Mouse (Mus musculus) CH12.LX (cell line): Measurements from ENCODE around the gene Mrtfb. TPM values are rescaled to one million over a fixed set of nuclear protein-coding genes. Genes with fewer than 3 reads are reported as not detected.

Source experiments
- DNase-seq: peaks from one replicate; pipeline ENCODE4 v3.0.0-alpha.2; 2013; ENCODE audit errors: extremely low read depth
- H3K27ac ChIP-seq: 2 replicates; pipeline ENCODE4 v1.5.1; 2012; ENCODE audit warnings: low read depth, mild to moderate bottlenecking, control low read depth, moderate library complexity; ENCODE audit not compliant: insufficient read depth
- H3K27me3 ChIP-seq: replicated peaks from 2 replicates; pipeline ENCODE3; 2012; ENCODE audit warnings: inconsistent platforms
- H3K36me3 ChIP-seq, 2 experiments: replicated peaks in 1 of 2; 2 replicates each; pipeline versions ENCODE3 to v1.6.1; 2012; ENCODE audit warnings: inconsistent platforms in 1 of 2, low read length in 1 of 2, mild to moderate bottlenecking in 1 of 2, mixed read lengths in 1 of 2, moderate library complexity in 1 of 2; ENCODE audit not compliant: control insufficient read depth in 1 of 2, insufficient read depth in 1 of 2
- H3K4me1 ChIP-seq, 2 experiments: 2 replicates each; pipeline ENCODE4 v1.6.1; 2012; ENCODE audit warnings: inconsistent platforms in 1 of 2, moderate library complexity in 1 of 2; ENCODE audit not compliant: insufficient read depth in 2 of 2, control insufficient read depth in 1 of 2
- H3K4me2 ChIP-seq: 2 replicates; pipeline ENCODE4 v1.6.1; 2012; ENCODE audit warnings: low read depth, mild to moderate bottlenecking, control low read depth; ENCODE audit not compliant: poor library complexity, insufficient read depth, severe bottlenecking
- H3K4me3 ChIP-seq, 3 experiments: fragments of 150-350 bp in 1 of 3; sonication (generic) in 1 of 3; replicated peaks in 1 of 3; 2 replicates each; pipeline versions ENCODE3 to v1.5.1; 2011 to 2012; ENCODE audit warnings: low read depth in 2 of 3, low read length in 2 of 3, mild to moderate bottlenecking in 2 of 3, moderate library complexity in 2 of 3, control low read depth in 1 of 3, improper control_type of control experiment in 1 of 3, inconsistent platforms in 1 of 3, mixed read lengths in 1 of 3; ENCODE audit not compliant: poor library complexity in 1 of 3
- H3K79me2 ChIP-seq: replicated peaks from 2 replicates; pipeline ENCODE4 v1.6.1; 2012; ENCODE audit warnings: mild to moderate bottlenecking, moderate library complexity; ENCODE audit not compliant: control insufficient read depth, poor library complexity, insufficient read depth, severe bottlenecking; ENCODE audit errors: extremely low read depth
- H3K9ac ChIP-seq: 2 replicates; pipeline ENCODE4 v1.6.1; 2012; ENCODE audit warnings: low read depth, mild to moderate bottlenecking, control low read depth, moderate library complexity; ENCODE audit not compliant: insufficient read depth
- H3K9me3 ChIP-seq: replicated peaks from 2 replicates; pipeline ENCODE3; 2012; ENCODE audit warnings: low read length, inconsistent platforms, mixed read lengths
- BHLHE40 ChIP-seq: IDR thresholded peaks from 2 replicates; pipeline ENCODE4 v1.6.1; 2011; ENCODE audit warnings: mild to moderate bottlenecking, low read depth, low read length, improper control_type of control experiment
- CHD1 ChIP-seq: IDR thresholded peaks from 2 replicates; pipeline ENCODE4 v1.6.1; 2012; ENCODE audit warnings: low read depth, low read length, improper control_type of control experiment, inconsistent platforms
- CTCF ChIP-seq, 2 experiments: IDR thresholded peaks in 1 of 2; conservative IDR thresholded peaks in 1 of 2; 2 replicates each; pipeline ENCODE4 v1.5.1; 2011 to 2012; ENCODE audit warnings: low read depth in 2 of 2, low read length in 2 of 2, improper control_type of control experiment in 1 of 2, inconsistent platforms in 1 of 2, mild to moderate bottlenecking in 1 of 2, moderate library complexity in 1 of 2
- ETS1 ChIP-seq: conservative IDR thresholded peaks from 2 replicates; pipeline ENCODE4 v1.6.1; 2012; ENCODE audit warnings: low read depth, mild to moderate bottlenecking, inconsistent platforms, low read length, improper control_type of control experiment, moderate library complexity
- HCFC1 ChIP-seq: IDR thresholded peaks from 2 replicates; pipeline ENCODE4 v1.6.1; 2012; ENCODE audit warnings: low read depth, mild to moderate bottlenecking, inconsistent platforms, low read length, improper control_type of control experiment
- JUND ChIP-seq: conservative IDR thresholded peaks from 2 replicates; pipeline ENCODE4 v1.6.1; 2011; ENCODE audit warnings: low read depth, low read length, improper control_type of control experiment
- KAT2A ChIP-seq: IDR thresholded peaks from 2 replicates; pipeline ENCODE4 v1.6.1; 2012; ENCODE audit warnings: low read length, improper control_type of control experiment, inconsistent platforms; ENCODE audit not compliant: insufficient replicate concordance
- MAX ChIP-seq: IDR thresholded peaks from 2 replicates; pipeline ENCODE4 v1.6.1; 2011; ENCODE audit warnings: low read length, improper control_type of control experiment
- MAZ ChIP-seq: IDR thresholded peaks from 2 replicates; pipeline ENCODE4 v1.6.1; 2012; ENCODE audit warnings: low read depth, mild to moderate bottlenecking, inconsistent platforms, low read length, improper control_type of control experiment, moderate library complexity
- MXI1 ChIP-seq: IDR thresholded peaks from 2 replicates; pipeline ENCODE4 v1.6.1; 2011; ENCODE audit warnings: mild to moderate bottlenecking, low read depth, low read length, improper control_type of control experiment
- NELFE ChIP-seq: IDR thresholded peaks from 2 replicates; pipeline ENCODE4 v1.6.1; 2011; ENCODE audit warnings: low read depth, low read length, improper control_type of control experiment
- NRF1 ChIP-seq: IDR thresholded peaks from 2 replicates; pipeline ENCODE4 v1.6.1; 2014; ENCODE audit warnings: low read depth, mild to moderate bottlenecking, inconsistent platforms, low read length, improper control_type of control experiment, moderate library complexity
- PAX5 ChIP-seq: IDR thresholded peaks from 2 replicates; pipeline ENCODE4 v1.6.1; 2012; ENCODE audit warnings: low read length, inconsistent platforms, mixed read lengths
- POLR2A ChIP-seq: IDR thresholded peaks from 2 replicates; pipeline ENCODE4 v1.6.1; 2011; ENCODE audit warnings: low read depth, mild to moderate bottlenecking, improper control_type of control experiment, low read length
- POLR2AphosphoS2 ChIP-seq: IDR thresholded peaks from 2 replicates; pipeline ENCODE4 v1.6.1; 2011; ENCODE audit warnings: low read depth, low read length, improper control_type of control experiment
- RAD21 ChIP-seq: IDR thresholded peaks from 2 replicates; pipeline ENCODE4 v1.6.1; 2011; ENCODE audit warnings: low read depth, mild to moderate bottlenecking, low read length, improper control_type of control experiment, moderate library complexity
- TBP ChIP-seq: conservative IDR thresholded peaks from 2 replicates; pipeline ENCODE4 v1.6.1; 2011; ENCODE audit warnings: low read depth, low read length, improper control_type of control experiment
- TCF12 ChIP-seq: IDR thresholded peaks from 2 replicates; pipeline ENCODE4 v1.6.1; 2014; ENCODE audit warnings: low read depth, mild to moderate bottlenecking, inconsistent platforms, low read length, improper control_type of control experiment
- UBTF ChIP-seq: IDR thresholded peaks from 2 replicates; pipeline ENCODE4 v1.6.1; 2012; ENCODE audit warnings: low read depth, mild to moderate bottlenecking, inconsistent platforms, low read length, improper control_type of control experiment, moderate library complexity
- USF1 ChIP-seq: IDR thresholded peaks from 2 replicates; pipeline ENCODE4 v1.6.1; 2014; ENCODE audit warnings: low read depth, mild to moderate bottlenecking, inconsistent platforms, low read length, improper control_type of control experiment
- USF2 ChIP-seq: conservative IDR thresholded peaks from 2 replicates; pipeline ENCODE4 v1.6.1; 2011; ENCODE audit warnings: low read depth, low read length, improper control_type of control experiment
- ZNF384 ChIP-seq: IDR thresholded peaks from 2 replicates; pipeline ENCODE4 v1.6.1; 2012; ENCODE audit warnings: low read depth, low read length, improper control_type of control experiment, inconsistent platforms
- dilution Hi-C: fragments of 300-500 bp; cut with MboI; formaldehyde crosslinking; loops from 2 replicates; pipeline ENCODE4 v1.14.3; 2020; ENCODE audit warnings: low sequenced_read_pairs; ENCODE audit not compliant: extremely low pct_unique_long_range_greater_than_20kb, extremely low pct_ligation_motif_present
- in situ Hi-C: fragments of 300-500 bp; cut with MboI; formaldehyde crosslinking; loops from 3 replicates; pipeline ENCODE4 v1.14.3; 2019; ENCODE audit warnings: low sequenced_read_pairs, low pct_ligation_motif_present, low pct_unique_long_range_greater_than_20kb, mixed read lengths
- polyA plus RNA-seq: library from polyadenylated mRNA; unstranded; fragments of >175 nt; gene quantifications from 2 replicates; pipeline ENCODE4 v1.2.1, GENCODE M21; 2012; ENCODE audit warnings: low read depth; ENCODE audit not compliant: insufficient read length
- total RNA-seq, 2 experiments: library from RNA; depleted of rRNA; stranded (reverse); fragments of 300-350 nt in 1 of 2; fragments of >200 nt in 1 of 2; gene quantifications; 2 replicates each; pipeline ENCODE4 v1.2.3; 2012 to 2014

Gene Mrtfb
- total and polyA plus RNA-seq, 3 experiments, result 3.2 to 9.4 (median 4.4) TPM

DNA sequence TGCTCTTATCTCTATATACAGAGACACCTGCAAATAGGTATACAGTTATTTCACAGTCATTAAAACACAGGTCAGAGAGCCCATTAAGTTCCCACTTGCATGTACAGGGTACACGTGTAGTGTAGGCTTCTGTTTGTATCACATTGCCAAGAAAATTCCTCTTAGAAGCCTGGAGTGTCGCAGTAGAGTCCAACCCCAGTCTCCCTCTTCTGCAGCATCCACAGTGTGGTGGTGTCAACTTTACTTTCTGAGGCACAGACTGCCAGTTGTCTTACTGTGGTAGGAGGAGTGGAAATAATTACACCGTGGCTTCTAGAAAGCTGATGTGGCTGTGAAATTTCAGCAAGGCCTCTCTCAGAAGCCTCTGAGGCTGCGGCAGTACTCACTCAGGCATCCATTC is 158.7 kb downstream of the Mrtfb start:
- Histone ChIP-seq H3K4me3 (no peak overlapping the region), H3K36me3 (peaks cover 2 to 39% of the 10 kb centered on the region in 2 experiments), H3K79me2 (no peaks in the 10 kb centered on the region), H3K27ac (no peak overlapping the region), H3K4me2 (no peak overlapping the region), H3K9me3 (peaks cover 4% of the 10 kb centered on the region)
- in situ Hi-C loops, result no loop called here
- no peak for TF ChIP-seq ETS1
- TF ChIP-seq PAX5, result no peak
- TF ChIP-seq KAT2A, result no peak
- no peak for TF ChIP-seq HCFC1
- no peak for TF ChIP-seq RAD21
- no peak for TF ChIP-seq ZNF384
- TF ChIP-seq BHLHE40, result no peak
- no peak for TF ChIP-seq POLR2AphosphoS2
- no peak for TF ChIP-seq UBTF
- no peak for TF ChIP-seq NELFE
- TF ChIP-seq JUND, result no peak
- TF ChIP-seq MXI1, result no peak
- TF ChIP-seq MAZ, result no peak
- no peak for TF ChIP-seq USF1
- TF ChIP-seq NRF1, result no peak
- TF ChIP-seq, all 38 proteins: peak for 0
- peaks cover 0 to 17% of the 10 kb centered on the region in 2 experiments; a peak in 2 of 4 replicates for H3K4me1 ChIP-seq
- no peak overlapping the region for H3K9ac ChIP-seq
- dilution Hi-C loops, result no loop called here
- H3K27me3 ChIP-seq, result no peaks in the 10 kb centered on the region
- DNase-seq, result no peak

DNA sequence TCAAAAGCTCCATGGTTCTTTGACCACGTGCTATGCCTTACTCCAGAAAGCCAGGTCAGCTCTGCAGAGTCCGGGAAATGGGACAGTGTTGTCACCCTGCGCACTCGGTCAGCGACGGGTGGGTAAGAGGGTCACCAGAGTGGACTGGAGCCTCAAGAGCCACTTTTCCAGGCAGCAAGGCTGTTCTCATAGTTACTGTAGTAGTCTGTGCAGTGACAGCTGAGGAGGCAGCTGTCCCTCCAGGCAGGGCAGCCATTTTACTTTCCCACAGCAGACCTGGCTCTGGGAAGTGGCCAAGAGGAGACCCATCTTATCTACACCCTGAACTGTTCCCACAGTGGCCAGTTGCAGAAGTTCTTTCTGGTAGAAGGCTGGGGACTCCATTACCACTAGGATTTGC is 159.2 kb downstream of the Mrtfb start:
- no peak for DNase-seq
- in situ Hi-C loops (no loop called here), dilution Hi-C loops (no loop called here)
- no peak for TF ChIP-seq BHLHE40
- TF ChIP-seq ZNF384, result no peak
- no peak for TF ChIP-seq ETS1
- no peak for TF ChIP-seq NELFE
- no peak for TF ChIP-seq TBP
- no peak for TF ChIP-seq POLR2A
- TF ChIP-seq NRF1, result no peak
- TF ChIP-seq POLR2AphosphoS2, result no peak
- TF ChIP-seq CTCF (conservative IDR thresholded peaks at IDR 0.05 in 1 of 2, IDR thresholded peaks at IDR 0.05 in 1 of 2; ENCODE audit: low read depth in 2 of 2, low read length in 2 of 2), result no peak
- no peak for TF ChIP-seq MAZ
- TF ChIP-seq TCF12, result no peak
- no peak for TF ChIP-seq USF2
- TF ChIP-seq CHD1, result no peak
- no peak for TF ChIP-seq KAT2A
- TF ChIP-seq JUND, result no peak
- no peak for TF ChIP-seq MAX
- Histone ChIP-seq H3K79me2 (no peaks in the 10 kb centered on the region), H3K27me3 (no peaks in the 10 kb centered on the region), H3K4me3 (no peak overlapping the region), H3K27ac (no peak overlapping the region), H3K9ac (no peak overlapping the region), H3K9me3 (peaks cover 4% of the 10 kb centered on the region), H3K36me3 (peaks cover under 1 to 36% of the 10 kb centered on the region in 2 experiments), H3K4me1 (peaks cover 0 to 22% of the 10 kb centered on the region in 2 experiments; a peak in 3 of 4 replicates), H3K4me2 (no peak overlapping the region)
